Comparison of ENCODE assay signal across 19 mouse cellular contexts in the genomic region with DNA sequence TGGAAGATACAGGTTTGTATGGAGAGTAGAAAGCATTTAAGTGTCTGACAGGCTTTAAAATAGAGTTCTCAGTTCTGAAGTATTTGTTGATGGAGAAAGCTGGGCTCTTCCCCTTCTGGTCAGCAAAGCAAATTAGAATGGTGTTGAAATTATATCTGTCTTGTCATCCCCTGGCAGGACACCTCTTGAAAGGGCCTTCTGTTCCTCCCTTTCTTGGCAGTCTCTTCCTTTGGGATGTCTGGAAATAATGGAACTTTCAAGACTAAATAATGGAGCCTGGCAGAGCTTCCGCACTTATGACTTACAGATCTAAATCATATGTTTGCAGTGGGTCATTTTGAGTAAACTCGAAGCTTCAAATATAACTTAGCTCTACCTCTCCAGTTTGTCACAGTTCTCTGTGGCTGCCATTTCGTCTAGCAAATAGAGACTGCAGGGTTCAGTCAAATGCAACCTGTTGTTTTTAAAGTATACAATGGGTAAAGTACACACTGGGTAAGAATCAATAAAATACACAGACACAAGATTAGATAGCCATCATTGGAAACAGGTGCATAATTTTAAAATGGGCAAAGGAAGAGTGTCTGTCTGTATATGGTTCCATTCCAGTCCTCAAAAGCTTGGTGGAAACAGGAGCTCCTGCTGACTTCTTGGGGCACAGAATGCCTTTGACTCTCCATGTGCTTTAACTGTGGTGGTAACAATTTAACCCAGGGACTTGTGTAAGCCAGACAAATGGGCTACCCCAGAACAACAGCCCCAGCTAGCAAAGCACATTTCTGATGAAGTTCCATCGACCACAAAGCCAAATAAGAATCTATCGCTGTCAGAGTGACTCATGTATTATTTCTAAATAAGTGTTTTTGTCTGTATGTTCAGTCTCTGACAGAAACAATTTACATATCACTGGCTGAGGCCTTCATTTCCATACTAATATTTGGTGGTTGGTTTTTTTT.
A peak's percentile ranks its signal among the peaks of the same experiment; 100 is the strongest.
DNase-seq lines count a peak whose midpoint lies in the region; ATAC-seq and TF ChIP-seq lines count a peak whose summit lies in the region.
"Had no signal": no experiment of that assay in that cellular context is flagged by ENCODE, and none has a peak within 500 bp of the region (broad histone marks: within the 10 kb centered on the region; RNA-seq: fewer than 3 reads in every experiment).

No protein-coding gene starts in this region.

- no peaks in the 10 kb centered on the region for H3K9me3 ChIP-seq in liver, embryonic 14.5 days (ENCODE audit: control insufficient read depth, low read length)
- H3K9me3 ChIP-seq: embryonic facial prominence, embryonic 13.5 days; forebrain, embryonic 12.5 days; hindbrain, embryonic 15.5 days; kidney, embryonic 15.5 days; limb, embryonic 12.5 days had no signal

- WGBS in liver, embryonic 14.5 days (ENCODE audit: insufficient replicate concordance), result 57% methylated on average over 5 of the region's 5 CpGs

- no peaks in the 10 kb centered on the region for H3K27me3 ChIP-seq in liver, embryonic 14.5 days (ENCODE audit: control insufficient read depth, insufficient read depth, low read length)
- H3K27me3 ChIP-seq: embryonic facial prominence, embryonic 13.5 days; forebrain, embryonic 12.5 days; hindbrain, embryonic 15.5 days; kidney, embryonic 15.5 days; limb, embryonic 12.5 days; Patski had no signal

- TF ChIP-seq CTCF in liver, embryonic 14.5 days (IDR thresholded peaks at IDR 0.05; ENCODE audit: low read depth), result no peak

- H3K27ac ChIP-seq in liver, embryonic 14.5 days, result no peak overlapping the region
- H3K27ac ChIP-seq: embryonic facial prominence, embryonic 13.5 days; forebrain, embryonic 12.5 days; gastrocnemius, adult 2 months; hindbrain, embryonic 15.5 days; kidney, embryonic 15.5 days; limb, embryonic 12.5 days had no signal

- no peak overlapping the region for H3K4me2 ChIP-seq in liver, embryonic 14.5 days (ENCODE audit: low read depth)
- H3K4me2 ChIP-seq: embryonic facial prominence, embryonic 13.5 days; forebrain, embryonic 12.5 days; hindbrain, embryonic 15.5 days; kidney, embryonic 15.5 days; limb, embryonic 12.5 days had no signal

- ATAC-seq in liver, embryonic 14.5 days (ENCODE audit: insufficient read depth), result peak; percentile 37; the same call in 1 of the 2 replicates
- ATAC-seq: Patski had no signal

- H3K4me1 ChIP-seq in liver, embryonic 14.5 days (replicated peaks; ENCODE audit: control insufficient read depth in 2 of 2, insufficient read depth in 2 of 2, low read length in 1 of 2), result peaks cover 0 to 3% of the 10 kb centered on the region in 2 experiments; a peak in 2 of 4 replicates
- H3K4me1 ChIP-seq: forebrain, embryonic 12.5 days; hindbrain, embryonic 15.5 days; kidney, embryonic 15.5 days; limb, embryonic 12.5 days had no signal

- no peak overlapping the region for H3K4me3 ChIP-seq in liver, embryonic 14.5 days (ENCODE audit: insufficient read depth in 1 of 2, low read depth in 2 of 2, low read length in 2 of 2)
- H3K4me3 ChIP-seq: embryonic facial prominence, embryonic 13.5 days; forebrain, embryonic 12.5 days; gastrocnemius, adult 2 months; hindbrain, embryonic 15.5 days; kidney, embryonic 15.5 days; limb, embryonic 12.5 days; myocyte had no signal

- H3K9ac ChIP-seq in liver, embryonic 14.5 days (replicated peaks), result no peak overlapping the region
- H3K9ac ChIP-seq: embryonic facial prominence, embryonic 13.5 days; forebrain, embryonic 12.5 days; hindbrain, embryonic 15.5 days; kidney, embryonic 15.5 days; limb, embryonic 12.5 days had no signal

- H3K36me3 ChIP-seq in liver, embryonic 14.5 days (replicated peaks; ENCODE audit: control insufficient read depth, insufficient read depth, low read depth), result no peaks in the 10 kb centered on the region
- H3K36me3 ChIP-seq: embryonic facial prominence, embryonic 13.5 days; forebrain, embryonic 12.5 days; hindbrain, embryonic 15.5 days; kidney, embryonic 15.5 days; limb, embryonic 12.5 days had no signal

- DNase-seq in adrenal gland, adult 2 months, result peak; percentile 5
- DNase-seq in adrenal gland, postnatal 36 days, result no peak
- no peak for DNase-seq in liver, embryonic 14.5 days (ENCODE audit: low read depth in 3 of 3, low spot score in 3 of 3)
- DNase-seq in liver (no peak), adipocyte (ENCODE audit: low spot score) (peak; percentile 27)
- peak; percentile 14 for DNase-seq in lung, postnatal 36 days
- no peak for DNase-seq in kidney, postnatal 36 days
- DNase-seq in gastrocnemius, adult 18-20 months (ENCODE audit: low spot score), result no peak
- DNase-seq: cerebellum, adult 18-20 months; gastrocnemius, adult 2 months; heart, postnatal 14 days; right cerebral cortex, adult 18-20 months had no signal

- no peak for TF ChIP-seq EP300 in liver, embryonic 14.5 days (IDR thresholded peaks at IDR 0.05; ENCODE audit: low read depth)

Comparison
In these comparisons a context has a peak if more than half of its experiments do, and no peak if none do; other contexts are left out.
1. DNase-seq: peak in adrenal gland, adult 2 months (single experiment), adipocyte (single experiment) and lung, postnatal 36 days (single experiment); none in adrenal gland, postnatal 36 days (0 of 2), liver, embryonic 14.5 days (0 of 3), liver (single experiment), kidney, postnatal 36 days (0 of 2) and gastrocnemius, adult 18-20 months (single experiment).